Mouse (Mus musculus) kidney, adult 2 months (tissue): ENCODE data around the gene Cacnb4. TPM values are rescaled to one million over a fixed set of nuclear protein-coding genes. Genes with fewer than 3 reads are reported as not detected.

ENCODE experiments used
- DNase-seq: peaks from one replicate; pipeline ENCODE4 v3.0.0; 2021
- H3K27ac ChIP-seq: fragments of 200-500 bp; 2 replicates; pipeline ENCODE4 v1.5.1; 2012; ENCODE audit warnings: low read depth, low read length, control low read depth, inconsistent platforms; ENCODE audit not compliant: insufficient read depth
- H3K27me3 ChIP-seq: fragments of 200-500 bp; replicated peaks from 2 replicates; pipeline ENCODE4 v1.6.1; 2012; ENCODE audit warnings: mild to moderate bottlenecking, moderate library complexity, low read length, inconsistent platforms; ENCODE audit not compliant: control insufficient read depth, insufficient read depth
- H3K36me3 ChIP-seq: fragments of 200-500 bp; 2 replicates; pipeline ENCODE4 v1.6.1; 2012; ENCODE audit warnings: mild to moderate bottlenecking, moderate library complexity, low read length, inconsistent platforms; ENCODE audit not compliant: control insufficient read depth, insufficient read depth
- H3K4me1 ChIP-seq: fragments of 200-500 bp; 2 replicates; pipeline ENCODE4 v1.6.1; 2011; ENCODE audit warnings: low read length; ENCODE audit not compliant: control insufficient read depth, insufficient read depth
- H3K4me3 ChIP-seq: fragments of 200-500 bp; 2 replicates; pipeline ENCODE4 v1.5.1; 2011; ENCODE audit warnings: mild to moderate bottlenecking, low read depth, low read length, control low read depth; ENCODE audit not compliant: insufficient read depth
- CTCF ChIP-seq: fragments of 200-500 bp; conservative IDR thresholded peaks from 2 replicates; pipeline ENCODE4 v1.5.1; 2011; ENCODE audit warnings: low read depth, mild to moderate bottlenecking, control low read depth, low read length, moderate library complexity, mixed read lengths; ENCODE audit not compliant: insufficient read depth, insufficient read length
- POLR2A ChIP-seq: fragments of 200-500 bp; IDR thresholded peaks from one replicate; pipeline ENCODE4 v1.6.1; 2011; ENCODE audit warnings: low read depth, low read length, control low read depth
- WGBS: fragments of 180-500 bp; shearing (Covaris S2); methylation state at CpG from one replicate; pipeline ENCODE4 v1.1.7; 2018; 5-methylcytosine and 5-hydroxymethylcytosine counted together
- polyA plus RNA-seq: library from polyadenylated mRNA; depleted of rRNA; stranded (reverse); fragments of >200 nt; gene quantifications from 2 replicates; pipeline ENCODE4 v1.2.3, GENCODE M21; 2012; rRNA removed

Gene Cacnb4
- polyA plus RNA-seq, 1 experiment = 1.0 TPM

DNA sequence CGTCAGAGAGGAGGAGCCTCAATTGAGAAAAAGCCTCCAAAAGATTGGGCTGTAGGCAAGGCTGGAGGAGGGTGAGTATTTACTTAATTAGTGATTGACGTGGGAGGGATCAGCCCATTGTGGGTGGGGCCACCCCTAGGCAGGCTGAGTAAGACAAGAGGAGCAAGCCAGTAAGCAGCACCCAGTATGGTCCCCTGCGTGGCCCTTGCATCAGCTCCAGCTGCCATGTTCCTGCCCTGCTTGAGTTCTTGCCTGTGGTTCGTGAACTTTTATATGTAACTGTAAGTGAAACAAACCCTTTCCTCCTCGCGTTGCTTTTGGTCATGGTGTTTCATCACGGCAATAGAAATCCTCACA is 298.2 kb downstream of the Cacnb4 start, which contains the start of gene Neb:
Neb (minus strand) TSS at position 27 of the 357 bp plus-strand sequence.
- TF ChIP-seq CTCF = no peak
- TF ChIP-seq POLR2A = no peak
- no peak for DNase-seq
- Histone ChIP-seq H3K27ac (no peak within 1 kb of the TSS), H3K27me3 (no peaks in the 10 kb centered on the region), H3K4me3 (no peak within 1 kb of the TSS), H3K4me1 (no peaks in the 10 kb centered on the region), H3K36me3 (no peaks in the 10 kb centered on the region)
- WGBS = 72% methylated on average over 7 of the region's 7 CpGs

Other genes starting within 250 kb of the Cacnb4 start
- 7.8 and 8.6 TPM in 2 replicates for gene Stam2, start 65.5 kb upstream of the Cacnb4 start, polyA plus RNA-seq
- 2.7 and 4.3 TPM in 2 replicates for gene Fmnl2, start 181.0 kb upstream of the Cacnb4 start, polyA plus RNA-seq